Mouse (Mus musculus) forebrain, embryonic 11.5 days (tissue): ENCODE results near the gene Tmco3. TPM values are rescaled to one million over a fixed set of nuclear protein-coding genes. Genes with fewer than 3 reads are reported as not detected.
A peak's percentile ranks its signal among the peaks of the same experiment; 100 is the strongest.

Experiments
- ATAC-seq: fragments of 200-750 bp; cut with Nextera tagmentation; replicated peaks from 2 replicates; pipeline ENCODE4 v1.8.0; 2017; ENCODE audit warnings: moderate TSS enrichment; ENCODE audit not compliant: low FRiP score
- DNase-seq: peaks from one replicate; pipeline ENCODE4 v3.0.0-alpha.2; 2017; ENCODE audit warnings: low spot score
- H3K27ac ChIP-seq: fragments of 300-500 bp; sonication (generic); 2 replicates; pipeline ENCODE4 v1.5.1; 2014; ENCODE audit warnings: low read depth, low read length
- H3K27me3 ChIP-seq: fragments of 300-500 bp; sonication (generic); 2 replicates; pipeline ENCODE4 v1.6.1; 2014; ENCODE audit warnings: mild to moderate bottlenecking, low read length, mixed read lengths; ENCODE audit not compliant: control insufficient read depth, insufficient read depth
- H3K36me3 ChIP-seq: fragments of 300-500 bp; sonication (generic); 2 replicates; pipeline ENCODE4 v1.6.1; 2014; ENCODE audit warnings: mild to moderate bottlenecking, low read length, moderate library complexity, mixed read lengths; ENCODE audit not compliant: control insufficient read depth, insufficient read depth
- H3K4me1 ChIP-seq: fragments of 300-500 bp; sonication (generic); replicated peaks from 2 replicates; pipeline ENCODE4 v1.6.1; 2014; ENCODE audit warnings: low read length, mixed read lengths; ENCODE audit not compliant: control insufficient read depth, insufficient read depth
- H3K4me2 ChIP-seq: fragments of 300-500 bp; sonication (generic); 2 replicates; pipeline ENCODE4 v1.6.1; 2014; ENCODE audit warnings: low read depth, mild to moderate bottlenecking, low read length, moderate library complexity, mixed read lengths; ENCODE audit not compliant: severe bottlenecking
- H3K4me3 ChIP-seq: fragments of 300-500 bp; sonication (generic); 2 replicates; pipeline ENCODE4 v1.5.1; 2014; ENCODE audit warnings: low read depth, low read length
- H3K9ac ChIP-seq: fragments of 300-500 bp; sonication (generic); 2 replicates; pipeline ENCODE4 v1.6.1; 2014; ENCODE audit warnings: low read length
- H3K9me3 ChIP-seq: fragments of 300-500 bp; sonication (generic); 2 replicates; pipeline ENCODE4 v1.6.1; 2016; ENCODE audit warnings: low read length, mixed read lengths; ENCODE audit not compliant: control insufficient read depth
- WGBS: fragments of 180-500 bp; shearing (Covaris S2); extraction: QIAGEN DNeasy Blood & Tissue Kit; methylation state at CpG from one replicate; pipeline ENCODE4 v1.1.7; 2014; 5-methylcytosine and 5-hydroxymethylcytosine counted together
- polyA plus RNA-seq: library from polyadenylated mRNA; unstranded; fragments of >200 nt; fragmentation: Nextera tagmentation; extraction: Ambion mirVana; gene quantifications from 2 replicates; pipeline ENCODE4 v1.2.1, GENCODE M21; 2014

Gene Tmco3
- polyA plus RNA-seq, 1 experiment from 2014 or later: 40.0 TPM

DNA sequence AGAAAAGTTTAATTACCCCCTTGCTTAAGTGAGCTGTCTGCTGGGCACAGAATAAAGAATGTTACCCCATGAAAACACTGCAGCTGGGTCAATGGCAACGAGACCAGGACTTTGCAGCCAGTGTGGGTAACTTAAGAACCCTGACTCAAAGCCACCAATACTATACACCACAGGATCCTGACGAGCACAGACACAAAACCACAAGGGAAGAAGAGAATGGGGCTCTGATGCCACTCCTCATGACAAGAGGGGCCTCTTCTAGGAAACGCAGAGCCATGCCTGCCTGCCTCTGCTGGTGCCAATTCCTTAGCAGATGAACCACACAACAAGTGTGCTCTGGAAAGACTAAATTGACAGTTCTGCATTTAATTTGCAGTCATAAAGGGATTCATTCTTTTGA lies 24.6 kb upstream of the Tmco3 start:
- Histone ChIP-seq H3K27ac (no peak overlapping the region), H3K4me2 (no peak overlapping the region), H3K4me3 (no peak overlapping the region), H3K36me3 (no peaks in the 10 kb centered on the region), H3K4me1 (no peaks in the 10 kb centered on the region), H3K27me3 (no peaks in the 10 kb centered on the region), H3K9ac (no peak overlapping the region), H3K9me3 (no peaks in the 10 kb centered on the region)
- whole genome bisulfite sequencing: 71% methylated on average over 3 of the region's 3 CpGs
- no peak for ATAC-seq
- no peak for DNase-seq

DNA sequence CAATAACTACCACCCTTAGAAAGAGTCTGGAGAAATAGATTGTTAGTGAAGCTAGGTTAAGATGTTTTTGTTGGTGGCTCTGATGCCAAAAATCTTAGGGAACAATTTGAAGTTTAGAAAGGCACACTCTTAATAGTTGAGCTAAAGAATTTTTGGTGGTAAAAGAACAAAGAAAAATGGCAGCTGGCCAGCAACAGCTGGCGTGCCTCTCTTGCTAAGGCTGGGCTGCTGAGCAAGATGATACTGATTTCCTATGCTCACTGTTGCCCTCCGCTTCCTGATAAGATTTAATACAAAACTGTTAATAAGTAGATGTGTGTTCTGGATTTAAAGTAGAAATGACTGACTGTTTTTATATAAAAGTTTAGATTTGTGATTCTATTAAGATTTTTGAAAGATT lies 20.4 kb upstream of the Tmco3 start:
- WGBS: 90% methylated on average over 2 of the region's 2 CpGs
- Histone ChIP-seq H3K4me2 (no peak overlapping the region), H3K27me3 (no peaks in the 10 kb centered on the region), H3K9ac (no peak overlapping the region), H3K27ac (no peak overlapping the region), H3K9me3 (no peaks in the 10 kb centered on the region), H3K4me3 (no peak overlapping the region), H3K36me3 (no peaks in the 10 kb centered on the region; the same call in 1 of the 2 replicates), H3K4me1 (no peaks in the 10 kb centered on the region)
- ATAC-seq: no peak
- DNase-seq: no peak

DNA sequence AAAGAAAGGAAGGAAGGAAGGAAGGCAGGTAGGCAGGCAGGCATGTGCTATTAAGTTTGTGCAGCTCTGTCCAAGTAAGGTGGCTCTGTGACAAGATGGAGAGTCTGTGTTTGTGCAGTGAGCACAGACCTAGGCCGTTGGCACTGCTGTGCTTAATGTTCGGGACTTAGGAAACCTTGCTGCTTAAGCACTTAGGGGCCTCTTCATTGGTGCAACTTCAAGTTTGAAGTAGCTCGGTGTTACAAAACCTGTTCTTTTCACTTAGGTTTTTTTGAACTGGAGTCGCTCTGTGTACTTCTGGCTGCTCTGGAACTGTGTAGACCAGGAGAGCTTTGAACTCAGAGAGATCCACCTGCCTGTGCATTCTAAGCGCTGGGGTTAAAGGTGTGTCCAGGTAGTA lies 15.2 kb upstream of the Tmco3 start:
- no peaks in the 10 kb centered on the region for H3K4me1 ChIP-seq
- H3K4me3 ChIP-seq: no peak overlapping the region
- no peaks in the 10 kb centered on the region; the same call in 1 of the 2 replicates for H3K9me3 ChIP-seq
- H3K36me3 ChIP-seq: no peaks in the 10 kb centered on the region; the same call in 1 of the 2 replicates
- no peak overlapping the region for H3K9ac ChIP-seq
- no peak for DNase-seq
- H3K27ac ChIP-seq: no peak overlapping the region
- H3K4me2 ChIP-seq: no peak overlapping the region
- no peak for ATAC-seq
- no peaks in the 10 kb centered on the region for H3K27me3 ChIP-seq
- 89% methylated on average over 5 of the region's 5 CpGs for WGBS

DNA sequence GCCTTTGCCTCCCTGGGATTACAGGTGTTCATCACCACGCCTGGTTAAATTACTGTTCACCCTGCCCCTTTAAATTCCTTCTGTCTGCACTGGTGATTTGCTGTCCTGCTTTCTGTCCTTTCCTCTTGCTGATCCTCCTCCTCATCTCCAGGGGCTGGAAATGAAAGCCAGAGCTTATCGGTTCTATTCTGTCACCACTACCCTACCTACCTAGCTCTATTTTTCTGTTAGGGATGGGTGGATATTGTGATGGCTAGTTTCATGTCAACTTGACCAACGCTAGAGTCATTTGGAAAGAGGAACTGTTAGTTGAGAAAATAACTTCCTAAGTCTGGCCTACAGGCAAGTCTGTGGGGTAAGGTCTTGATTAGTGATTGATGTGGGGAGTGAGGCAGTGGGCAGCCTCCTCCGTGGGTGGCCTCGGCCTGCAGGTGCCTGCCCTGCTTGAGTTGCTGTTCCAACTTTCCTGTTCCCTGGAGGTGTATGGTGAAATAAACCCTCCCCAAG lies 11.0 kb upstream of the Tmco3 start:
- WGBS: 91% methylated on average over 5 of the region's 5 CpGs
- no peaks in the 10 kb centered on the region; the same call in 1 of the 2 replicates for H3K9me3 ChIP-seq
- H3K9ac ChIP-seq: no peak overlapping the region

DNA sequence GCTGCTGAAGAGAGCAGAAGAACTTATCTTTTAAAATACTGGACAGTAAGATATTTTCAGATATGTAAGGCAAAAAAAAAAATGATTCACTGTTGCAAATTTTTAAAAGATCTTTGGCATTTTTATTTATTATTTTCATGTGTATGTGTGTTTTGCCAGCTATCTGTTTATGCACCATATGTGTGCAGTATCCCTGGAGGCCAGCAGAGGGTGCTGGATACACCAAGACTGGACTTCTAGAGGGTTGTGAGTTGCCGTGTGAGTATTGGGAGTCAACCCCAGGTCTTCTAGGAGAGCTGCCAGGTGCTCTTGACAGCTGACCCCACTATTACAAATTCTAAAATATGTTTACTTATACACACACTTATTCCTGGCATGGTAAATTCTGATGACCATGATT lies 4.8 kb upstream of the Tmco3 start:
- WGBS: 83% methylated on average over 1 of the region's 1 CpGs
- Histone ChIP-seq H3K27ac (no peak overlapping the region), H3K27me3 (no peaks in the 10 kb centered on the region), H3K9ac (no peak overlapping the region), H3K4me3 (no peak overlapping the region), H3K9me3 (no peaks in the 10 kb centered on the region; the same call in 1 of the 2 replicates), H3K4me1 (no peaks in the 10 kb centered on the region), H3K36me3 (no peaks in the 10 kb centered on the region), H3K4me2 (no peak overlapping the region)
- DNase-seq: peak; percentile 44
- no peak for ATAC-seq

More for the DNA sequence above, 11.0 kb upstream of the Tmco3 start:
- Histone ChIP-seq H3K4me2 (no peak overlapping the region), H3K27ac (no peak overlapping the region), H3K4me3 (no peak overlapping the region), H3K4me1 (no peaks in the 10 kb centered on the region), H3K36me3 (no peaks in the 10 kb centered on the region), H3K27me3 (no peaks in the 10 kb centered on the region)
- ATAC-seq (no peak), DNase-seq (peak; percentile 30)

DNA sequence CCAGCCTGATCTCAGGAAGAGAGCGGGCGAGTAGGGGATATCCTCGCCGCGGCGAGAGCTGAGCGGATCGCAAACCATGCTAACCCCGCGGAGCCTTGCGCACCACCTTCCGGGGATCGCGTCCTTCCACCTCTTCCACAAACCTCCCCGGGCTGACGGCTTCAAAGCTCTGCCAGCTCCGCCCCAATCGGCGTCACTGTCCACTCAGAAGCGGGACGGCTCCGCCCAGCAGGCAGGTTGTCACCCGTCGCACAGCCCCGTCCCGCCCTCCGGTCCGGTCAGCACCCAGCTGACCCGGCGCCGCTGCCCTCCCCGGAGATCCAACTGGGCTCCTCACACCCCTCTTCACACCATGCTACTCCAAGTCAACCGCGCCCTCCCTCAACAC lies 692 bp upstream of the Tmco3 start:
- Histone ChIP-seq H3K36me3 (no peaks in the 10 kb centered on the region; the same call in 1 of the 2 replicates), H3K4me3 (peak overlapping the region; percentile 61), H3K9me3 (no peaks in the 10 kb centered on the region; the same call in 1 of the 2 replicates), H3K4me2 (peak overlapping the region; percentile 90), H3K4me1 (peaks cover 5% of the 10 kb centered on the region; the same call in 1 of the 2 replicates), H3K27me3 (no peaks in the 10 kb centered on the region), H3K9ac (peak overlapping the region; percentile 81), H3K27ac (peak overlapping the region; percentile 85)
- DNase-seq: peak; percentile 90
- peak; percentile 80; the same call in 1 of the 2 replicates for ATAC-seq
- WGBS: under 1% methylated on average over 33 of the region's 34 CpGs

- peaks cover 5% of the 10 kb centered on the region; the same call in 1 of the 2 replicates for H3K4me1 ChIP-seq
- H3K4me3 ChIP-seq: peak overlapping the region; percentile 61
- H3K27me3 ChIP-seq: no peaks in the 10 kb centered on the region
- ATAC-seq: no peak
- peak overlapping the region; percentile 81 for H3K9ac ChIP-seq
- peak overlapping the region; percentile 90 for H3K4me2 ChIP-seq
- H3K27ac ChIP-seq: no peak overlapping the region
- H3K36me3 ChIP-seq: no peaks in the 10 kb centered on the region; the same call in 1 of the 2 replicates
- H3K9me3 ChIP-seq: no peaks in the 10 kb centered on the region
- no peak for DNase-seq
- 5% methylated on average over 6 of the region's 6 CpGs for WGBS
Observed at GRCm38 (mm10) chr8:13288646-13289045, 656 bp downstream of the Tmco3 start.

- peak; percentile 87 for DNase-seq
- Histone ChIP-seq H3K9ac (no peak overlapping the region), H3K4me3 (no peak overlapping the region), H3K27me3 (no peaks in the 10 kb centered on the region), H3K4me1 (peaks cover 5% of the 10 kb centered on the region; the same call in 1 of the 2 replicates), H3K4me2 (no peak overlapping the region), H3K36me3 (peaks cover 3% of the 10 kb centered on the region; the same call in 1 of the 2 replicates), H3K27ac (no peak overlapping the region), H3K9me3 (no peaks in the 10 kb centered on the region)
- no peak for ATAC-seq
- 24% methylated on average over 9 of the region's 9 CpGs for WGBS
Observed at GRCm38 (mm10) chr8:13292364-13292763, 4.4 kb downstream of the Tmco3 start.
